Mouse (Mus musculus) brain, embryonic 18.5 days (tissue): ENCODE measurements around the gene Btnl10.
"Not testable (repeated sequence)": the region's sequence is repeated elsewhere in the genome, so short reads cannot be mapped to it uniquely, and the experiment has no call there.

Experiments used
- DNase-seq: peaks from one replicate; pipeline ENCODE4 v3.0.0-alpha.2; 2012; ENCODE audit warnings: low read depth, low spot score

Gene Btnl10

DNA sequence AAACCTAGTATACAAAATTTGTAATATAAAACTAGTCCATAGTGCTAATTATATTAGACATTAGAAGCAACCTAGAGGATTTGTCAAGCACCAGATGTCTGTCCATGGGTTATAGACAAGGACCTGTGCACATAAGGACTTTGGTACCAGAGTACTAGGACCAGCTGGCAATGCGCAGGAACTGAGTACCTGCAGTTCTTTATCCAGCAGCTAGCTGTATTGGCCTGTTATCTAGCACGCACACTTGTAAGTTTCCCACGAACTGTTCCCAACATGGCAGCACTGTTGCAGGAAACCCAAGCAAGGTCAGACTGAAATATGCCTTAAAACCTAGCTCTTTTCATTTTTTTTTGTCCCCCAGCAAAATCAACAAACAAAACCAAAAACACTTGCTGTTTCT is 12.5 kb downstream of the Btnl10 start:
- DNase-seq, result no peak

DNA sequence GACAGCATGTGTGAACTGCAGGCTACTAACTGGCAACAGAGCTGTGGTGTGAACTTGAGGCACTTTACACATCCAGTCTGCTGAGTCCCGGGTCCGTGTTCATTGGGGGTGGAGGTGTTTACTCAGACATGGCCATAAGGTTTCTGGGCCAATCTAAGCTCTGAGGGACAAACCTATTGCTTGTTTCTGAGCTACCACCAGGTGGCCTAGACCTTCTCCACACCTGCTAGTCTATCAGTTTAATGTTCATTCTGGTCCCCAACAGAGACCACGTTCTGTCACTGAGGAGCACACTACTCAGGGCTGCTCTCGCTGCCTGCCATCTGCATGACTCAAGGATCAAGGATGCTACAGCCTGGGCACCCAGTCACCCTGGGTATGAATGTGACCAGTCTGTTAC is 13.9 kb downstream of the Btnl10 start:
- no peak for DNase-seq

- no peak for DNase-seq
These were observed 20.2 kb downstream of the Btnl10 start for GRCm38 (mm10) chr11:58937909-58938308.

DNA sequence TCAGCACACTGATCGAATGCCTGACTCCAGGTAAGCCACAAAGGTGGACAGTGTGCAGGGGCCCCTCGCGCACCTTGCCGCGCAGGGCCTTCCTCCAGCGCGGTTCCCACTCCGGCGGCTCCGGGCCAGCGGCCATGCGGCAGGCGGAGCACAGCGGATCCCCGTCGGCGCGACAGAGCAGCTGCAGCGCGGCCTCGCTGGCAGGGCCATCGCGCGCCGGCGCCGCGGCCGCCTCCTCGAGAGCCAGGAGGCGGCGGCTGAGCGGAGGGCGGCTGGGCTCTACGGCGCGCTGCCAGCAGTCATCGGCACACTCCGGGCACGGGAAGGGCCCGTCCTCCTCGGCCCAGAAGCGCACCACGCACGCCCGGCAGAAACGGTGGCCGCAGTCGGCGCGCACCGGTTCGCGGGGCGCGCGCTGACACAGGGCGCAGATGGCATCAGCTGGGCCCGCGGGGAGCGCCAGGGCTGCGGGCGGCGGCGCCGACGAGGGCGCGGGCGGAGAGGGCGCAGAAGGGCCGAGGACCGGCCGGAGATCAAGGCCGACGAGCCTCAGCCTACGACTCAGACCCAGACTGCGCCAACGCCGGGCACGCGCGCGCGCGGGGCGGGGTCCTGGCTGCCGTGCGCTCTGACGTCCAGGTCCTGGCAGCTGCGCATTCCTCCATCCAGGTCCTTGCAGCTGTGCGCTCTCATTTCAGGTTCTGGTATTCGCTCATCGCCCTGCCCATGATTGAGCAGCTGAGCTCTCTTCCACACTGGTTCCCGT is 20.8 kb downstream of the Btnl10 start, which contains the start of gene Rnf187:
Gene Rnf187 (minus strand): TSS at position 595 of the 766 bp plus-strand sequence.
- peak; percentile 85 for DNase-seq

- no peak for DNase-seq
These were observed 21.4 kb downstream of the Btnl10 start for GRCm38 (mm10) chr11:58939088-58939439.

- no peak for DNase-seq
These were observed 26.4 kb downstream of the Btnl10 start for GRCm38 (mm10) chr11:58944136-58944535.

DNA sequence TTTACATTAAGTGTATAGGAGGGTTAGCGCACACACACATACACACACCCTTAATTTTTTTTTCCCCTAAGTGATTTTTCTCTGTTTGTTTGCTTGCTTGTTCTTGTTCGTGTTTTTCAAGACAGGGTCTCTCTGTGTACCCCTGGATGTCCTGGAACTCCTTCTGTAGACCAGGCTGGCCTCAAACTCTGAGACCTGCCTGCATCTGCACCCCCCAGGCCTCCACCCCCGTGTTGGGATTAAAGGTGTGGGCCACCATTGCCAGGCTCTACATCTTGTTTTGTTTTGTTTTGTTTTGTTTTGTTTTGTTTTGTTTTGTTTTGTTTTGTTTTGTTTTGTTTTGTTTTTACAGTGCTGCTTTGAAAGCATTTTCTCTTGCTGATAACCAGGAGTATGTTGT is 29.6 kb downstream of the Btnl10 start:
- DNase-seq, result no peak

DNA sequence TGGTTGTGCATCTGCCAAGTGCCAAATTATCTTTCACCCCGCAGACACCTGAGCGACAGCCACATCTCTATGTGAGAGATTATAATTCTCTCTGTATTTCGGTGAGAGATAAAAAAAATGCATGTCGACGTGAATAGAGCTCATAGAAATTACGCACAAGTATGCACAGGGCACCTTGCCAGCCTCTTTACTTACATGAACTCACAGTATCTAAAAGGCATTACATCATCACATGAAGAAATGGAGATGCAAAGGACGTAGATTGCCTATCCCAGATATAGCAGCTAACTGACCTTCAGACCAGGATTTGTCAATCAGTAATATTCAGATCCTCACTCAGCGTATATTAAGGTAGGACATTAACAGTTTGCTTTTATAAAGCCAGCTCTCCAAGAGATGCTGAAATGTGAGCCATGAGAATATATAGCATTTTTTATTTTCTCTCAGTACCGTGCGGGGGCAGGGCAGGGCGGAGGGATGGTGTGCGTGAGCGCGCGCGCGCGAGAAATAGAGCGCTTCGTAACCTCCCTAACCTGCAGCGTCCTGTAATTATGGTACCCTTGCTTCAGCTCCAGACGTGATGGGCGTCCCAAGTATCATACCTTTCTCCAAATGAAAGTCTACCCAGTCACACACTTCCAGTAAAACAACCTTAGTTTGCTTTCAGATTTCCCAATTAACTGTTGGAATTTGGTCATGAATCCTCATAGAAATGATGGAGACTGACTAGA is 30.3 kb downstream of the Btnl10 start:
- peak; percentile 64 for DNase-seq

DNA sequence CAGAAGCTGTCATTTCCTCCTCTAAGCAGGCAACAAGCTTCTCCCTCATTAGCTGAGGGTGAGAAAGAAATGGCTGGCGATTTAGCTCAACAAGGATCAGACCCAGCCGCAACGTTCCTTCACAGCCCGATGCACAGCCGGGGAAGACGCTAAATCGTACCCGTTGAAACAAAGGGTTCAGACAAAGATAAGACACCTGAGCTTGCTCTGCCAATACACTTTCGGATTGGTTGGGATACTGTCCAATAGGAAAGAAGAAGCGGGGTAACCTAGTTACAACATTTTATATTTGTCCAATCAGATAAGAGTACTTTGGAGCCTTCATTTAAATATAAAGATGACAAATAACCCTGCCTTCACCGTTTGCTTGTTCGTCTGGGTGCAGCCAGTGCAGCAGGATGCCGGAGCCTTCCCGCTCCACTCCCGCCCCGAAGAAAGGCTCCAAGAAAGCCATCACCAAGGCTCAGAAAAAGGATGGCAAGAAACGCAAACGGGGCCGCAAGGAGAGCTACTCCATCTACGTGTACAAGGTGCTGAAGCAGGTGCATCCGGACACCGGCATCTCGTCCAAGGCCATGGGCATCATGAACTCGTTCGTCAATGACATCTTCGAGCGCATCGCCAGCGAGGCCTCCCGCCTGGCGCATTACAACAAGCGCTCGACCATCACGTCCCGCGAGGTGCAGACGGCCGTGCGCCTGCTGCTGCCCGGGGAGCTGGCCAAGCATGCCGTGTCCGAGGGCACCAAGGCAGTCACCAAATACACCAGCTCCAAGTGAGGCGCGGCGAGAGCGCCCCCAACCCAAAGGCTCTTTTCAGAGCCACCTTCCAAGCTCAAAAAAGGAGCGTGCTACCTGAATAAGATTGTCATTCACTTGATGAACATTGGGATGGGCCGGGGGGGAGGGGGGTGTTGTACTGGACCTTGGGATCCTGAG is 31.1 kb downstream of the Btnl10 start, which contains the start of gene Hist3h2ba:
Gene Hist3h2ba (plus strand): TSS at position 379 of the 938 bp plus-strand sequence.
- DNase-seq, result peak; percentile 97

GRCm38 (mm10) chr11:58949480-58950431 is 32.0 kb downstream of the Btnl10 start:
- DNase-seq, result peak; percentile 77

DNA sequence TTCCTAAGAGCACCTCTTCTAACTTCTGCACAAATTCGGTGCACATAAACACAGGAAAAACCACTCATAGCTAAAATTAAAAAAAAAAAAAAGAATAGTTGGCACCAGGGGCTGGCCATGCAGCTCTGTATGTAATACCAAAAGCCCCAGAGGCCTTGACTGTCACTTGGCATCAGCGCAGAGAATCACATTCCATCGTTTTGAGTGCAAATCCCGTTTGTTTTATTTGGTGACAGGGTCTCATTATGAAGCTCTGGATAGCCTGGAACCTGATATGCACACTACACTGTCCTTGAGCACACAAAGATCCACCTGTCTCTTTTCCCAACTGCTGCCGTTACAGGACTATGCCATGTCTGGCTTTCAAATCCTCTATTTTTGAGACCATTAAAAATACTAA is 33.5 kb downstream of the Btnl10 start:
- no peak for DNase-seq

GRCm38 (mm10) chr11:58953351-58954169 is 35.9 kb downstream of the Btnl10 start:
- no peak for DNase-seq

- not testable (repeated sequence) for DNase-seq
These were observed 36.4 kb downstream of the Btnl10 start for GRCm38 (mm10) chr11:58954170-58954419.

DNA sequence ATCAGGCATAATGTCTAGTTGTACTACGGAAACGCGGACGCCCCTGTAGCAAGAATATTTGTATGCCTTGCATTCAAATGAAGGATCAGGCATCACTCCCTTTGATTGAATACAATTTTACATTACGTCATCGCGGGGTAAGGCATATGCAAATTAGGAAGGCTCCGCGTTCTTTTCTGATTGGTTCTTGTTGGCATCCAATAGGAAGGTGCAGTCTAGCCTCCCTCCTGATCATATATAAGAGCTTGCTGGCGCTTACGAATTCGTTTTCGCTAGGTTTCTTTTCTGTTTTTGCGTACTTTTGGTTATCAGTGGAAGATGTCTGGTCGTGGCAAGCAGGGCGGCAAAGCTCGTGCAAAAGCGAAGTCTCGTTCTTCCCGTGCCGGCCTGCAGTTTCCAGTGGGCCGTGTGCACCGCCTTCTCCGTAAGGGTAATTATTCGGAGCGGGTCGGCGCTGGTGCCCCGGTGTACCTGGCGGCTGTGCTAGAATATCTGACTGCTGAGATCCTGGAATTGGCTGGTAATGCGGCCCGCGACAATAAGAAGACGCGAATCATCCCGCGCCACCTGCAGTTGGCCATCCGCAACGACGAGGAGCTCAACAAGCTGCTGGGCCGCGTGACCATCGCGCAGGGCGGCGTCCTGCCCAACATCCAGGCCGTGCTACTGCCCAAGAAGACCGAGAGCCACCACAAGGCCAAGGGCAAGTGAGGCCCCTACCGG is 36.9 kb downstream of the Btnl10 start, which contains the start of the genes Hist3h2a and Trim17:
Gene Hist3h2a (plus strand): TSS at position 266 of the 723 bp plus-strand sequence.
Gene Trim17 (plus strand): TSS at position 266 of the 723 bp plus-strand sequence.
- DNase-seq, result peak; percentile 99

- DNase-seq, result no peak
These were observed 37.6 kb downstream of the Btnl10 start for GRCm38 (mm10) chr11:58955143-58955867.

GRCm38 (mm10) chr11:58955868-58956257 is 38.2 kb downstream of the Btnl10 start:
- no peak for DNase-seq

DNA sequence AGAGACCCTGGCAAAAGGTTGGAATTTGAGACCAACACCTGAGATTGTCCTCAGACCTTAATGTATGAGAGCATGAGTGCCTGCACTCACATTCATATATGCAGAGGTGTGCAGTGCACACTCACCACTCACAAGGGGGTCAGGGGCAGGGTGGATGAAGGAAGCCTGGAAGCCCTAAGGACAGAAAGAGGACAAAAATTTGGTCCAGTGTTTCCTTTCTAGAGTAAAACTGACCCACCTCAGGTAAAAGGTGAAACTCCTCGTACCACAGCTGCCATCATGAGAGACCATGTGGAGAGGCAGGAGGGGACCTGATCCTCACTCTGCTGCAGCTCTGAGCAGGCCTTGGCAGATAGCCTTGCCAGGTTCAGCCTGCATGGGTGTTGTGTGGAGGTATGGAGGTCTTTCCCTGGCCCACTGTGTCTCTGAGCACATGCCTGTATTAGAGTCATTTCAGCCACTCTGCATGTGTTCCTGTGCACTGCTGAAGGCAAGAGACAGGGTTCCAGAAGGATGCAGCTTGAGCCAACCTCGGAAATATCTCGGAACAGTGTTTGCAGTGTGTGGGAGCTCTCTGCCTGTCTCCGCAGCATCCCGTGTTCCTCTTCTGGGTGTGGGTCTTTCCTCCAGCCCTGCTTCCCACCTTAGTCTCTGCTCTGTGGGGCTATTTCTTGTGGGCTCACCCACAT is 39.7 kb downstream of the Btnl10 start:
- no peak for DNase-seq

DNA sequence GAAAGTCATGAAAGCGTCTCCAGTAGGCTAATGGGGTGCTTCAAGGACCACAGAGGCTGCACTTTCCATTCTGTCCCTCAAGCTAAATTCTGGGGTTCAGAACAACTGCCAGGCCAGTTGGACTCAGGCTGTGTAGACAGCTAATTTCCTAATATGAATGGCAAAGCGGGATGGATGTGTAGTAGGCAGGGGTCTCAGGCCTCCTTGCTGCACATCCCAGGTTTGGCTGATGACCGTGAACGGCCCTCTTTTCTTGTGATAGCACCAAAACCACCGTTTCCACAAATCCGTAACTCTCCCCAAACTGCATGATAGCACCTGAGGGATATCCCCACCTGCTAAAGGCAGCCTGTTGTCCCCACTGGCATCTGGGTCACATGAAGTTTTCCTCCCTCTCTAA is 40.8 kb downstream of the Btnl10 start:
- no peak for DNase-seq
